Mouse (Mus musculus): ENCODE measurements around the gene Rpn2. TPM values are rescaled to one million over a fixed set of nuclear protein-coding genes. Genes with fewer than 3 reads are reported as not detected.

The Rpn2 gene
- total RNA-seq, 2 experiments from 2014 or later, result 85.1 to 94.2 TPM

- intact Hi-C loops (cut with DNase I), result no loop called here
- no peak for DNase-seq (ENCODE audit: low spot score)
Measured at GRCm38 (mm10) chr2:157343337-157343736, 64.5 kb downstream of the Rpn2 start.

- intact Hi-C loops (cut with DNase I), result no loop called here
- no peak for DNase-seq (ENCODE audit: low spot score)
Measured at GRCm38 (mm10) chr2:157347361-157348159, 68.7 kb downstream of the Rpn2 start, which contains the start of gene Ghrh. Ghrh (minus strand) TSS chr2:157347506.

GRCm38 (mm10) chr2:157349121-157349778 is 70.4 kb downstream of the Rpn2 start:
- DNase-seq (ENCODE audit: low spot score), result no peak
- intact Hi-C loops (cut with DNase I), result no loop called here

- DNase-seq (ENCODE audit: low spot score), result no peak
- intact Hi-C loops (cut with DNase I), result no loop called here
Measured at GRCm38 (mm10) chr2:157353183-157353582, 74.4 kb downstream of the Rpn2 start.

GRCm38 (mm10) chr2:157354106-157354505 is 75.3 kb downstream of the Rpn2 start:
- DNase-seq (ENCODE audit: low spot score), result no peak
- intact Hi-C loops (cut with DNase I), result no loop called here

GRCm38 (mm10) chr2:157360028-157360427 is 81.2 kb downstream of the Rpn2 start:
- intact Hi-C loops (cut with DNase I), result no loop called here

GRCm38 (mm10) chr2:157363031-157363430 is 84.2 kb downstream of the Rpn2 start:
- intact Hi-C loops (cut with DNase I), result no loop called here

More at GRCm38 (mm10) chr2:157360028-157360427, 81.2 kb downstream of the Rpn2 start:
- no peak for DNase-seq (ENCODE audit: low spot score)

GRCm38 (mm10) chr2:157366762-157367161 is 87.9 kb downstream of the Rpn2 start:
- intact Hi-C loops (cut with DNase I), result no loop called here

More at GRCm38 (mm10) chr2:157363031-157363430, 84.2 kb downstream of the Rpn2 start:
- no peak for DNase-seq (ENCODE audit: low spot score)

GRCm38 (mm10) chr2:157367184-157367893 is 88.5 kb downstream of the Rpn2 start, which contains the start of gene Manbal:
Manbal (plus strand) TSS chr2:157367594.
- intact Hi-C loops (cut with DNase I), result no loop called here
- peak; percentile 88 for DNase-seq (ENCODE audit: low spot score)

More at GRCm38 (mm10) chr2:157366762-157367161, 87.9 kb downstream of the Rpn2 start:
- no peak for DNase-seq (ENCODE audit: low spot score)

GRCm38 (mm10) chr2:157367991-157368390 is 89.2 kb downstream of the Rpn2 start:
- intact Hi-C loops (cut with DNase I), result no loop called here
- DNase-seq (ENCODE audit: low spot score), result no peak

- intact Hi-C loops (cut with DNase I), result no loop called here
Measured at GRCm38 (mm10) chr2:157371696-157372095, 92.9 kb downstream of the Rpn2 start.

GRCm38 (mm10) chr2:157373681-157374080 is 94.9 kb downstream of the Rpn2 start:
- peak; percentile 10 for DNase-seq (ENCODE audit: low spot score)
- intact Hi-C loops (cut with DNase I), result no loop called here

More at GRCm38 (mm10) chr2:157371696-157372095, 92.9 kb downstream of the Rpn2 start:
- DNase-seq (ENCODE audit: low spot score), result no peak

- intact Hi-C loops (cut with DNase I), result no loop called here
- no peak for DNase-seq (ENCODE audit: low spot score)
Measured at GRCm38 (mm10) chr2:157375051-157375450, 96.2 kb downstream of the Rpn2 start.

Other genes starting within 250 kb of the Rpn2 start
- gene Soga1, start 199.8 kb upstream of the Rpn2 start, total RNA-seq (2021), result 10 to 100 TPM; 11.9 to 14.1 TPM
- not detected for gene Tldc2, start 192.0 kb upstream of the Rpn2 start, total RNA-seq (2021)
- gene Samhd1, start 143.8 kb upstream of the Rpn2 start, total RNA-seq (2021), result 10 to 100 TPM; 21.6 to 22.4 TPM
- gene Rbl1, start 74.5 kb upstream of the Rpn2 start, total RNA-seq (2021), result 1 to 10 TPM; 2.3 to 2.5 TPM
- gene Mroh8, start 532 bp downstream of the Rpn2 start, total RNA-seq (2021), result not detected
- gene Ghrh, start 68.5 kb downstream of the Rpn2 start, total RNA-seq (2021), result not detected
- 10 to 100 TPM; 20.1 to 20.3 TPM for gene Manbal, start 88.6 kb downstream of the Rpn2 start, total RNA-seq (2021)
- gene Src, start 139.4 kb downstream of the Rpn2 start, total RNA-seq (2021), result 1 to 10 TPM; 2.9 to 5.1 TPM

All from heart, postnatal 25 days (tissue).